Mouse (Mus musculus) left cerebral cortex, adult 11 months (tissue): Measurements from ENCODE around the gene Fam184a.
"Not testable (repeated sequence)": the region's sequence is repeated elsewhere in the genome, so short reads cannot be mapped to it uniquely, and the experiment has no call there.

Source experiments
- DNase-seq: peaks from one replicate; pipeline ENCODE4 v3.0.0; 2022; ENCODE audit warnings: low spot score

Fam184a gene

GRCm38 (mm10) chr10:53688952-53689584, 61.9 kb downstream of the Fam184a start:
- no peak for DNase-seq

- no peak for DNase-seq
Measured at GRCm38 (mm10) chr10:53688533-53688932, 62.4 kb downstream of the Fam184a start.

- DNase-seq: no peak
Measured at GRCm38 (mm10) chr10:53687888-53688287, 63.0 kb downstream of the Fam184a start.

- no peak for DNase-seq
Measured at GRCm38 (mm10) chr10:53685806-53686205, 65.1 kb downstream of the Fam184a start.

- no peak for DNase-seq
Measured at GRCm38 (mm10) chr10:53683226-53683625, 67.7 kb downstream of the Fam184a start.

- no peak for DNase-seq
Measured at GRCm38 (mm10) chr10:53679690-53680557, 71.0 kb downstream of the Fam184a start.

- no peak for DNase-seq
Measured at GRCm38 (mm10) chr10:53661788-53662187, 89.1 kb downstream of the Fam184a start.

GRCm38 (mm10) chr10:53654239-53654638, 96.7 kb downstream of the Fam184a start:
- not testable (repeated sequence) for DNase-seq

GRCm38 (mm10) chr10:53650683-53651082, 100.2 kb downstream of the Fam184a start:
- DNase-seq: no peak

GRCm38 (mm10) chr10:53641507-53641906, 109.4 kb downstream of the Fam184a start:
- peak; percentile 40 for DNase-seq

GRCm38 (mm10) chr10:53635246-53635971, 115.5 kb downstream of the Fam184a start:
- no peak for DNase-seq

- no peak for DNase-seq
Measured at GRCm38 (mm10) chr10:53634160-53634559, 116.8 kb downstream of the Fam184a start.

- peak; percentile 11 for DNase-seq
Measured at GRCm38 (mm10) chr10:53630339-53630738, 120.6 kb downstream of the Fam184a start, which contains the start of gene Mcm9. Gene Mcm9, minus strand, starts transcription at chr10:53630439.

GRCm38 (mm10) chr10:53629918-53630250, 121.0 kb downstream of the Fam184a start:
- DNase-seq: peak; percentile 93

GRCm38 (mm10) chr10:53629247-53629917, 121.5 kb downstream of the Fam184a start:
- DNase-seq: peak; percentile 84

- no peak for DNase-seq
Measured at GRCm38 (mm10) chr10:53615850-53616616, 134.9 kb downstream of the Fam184a start.

- DNase-seq: no peak
Measured at GRCm38 (mm10) chr10:53613955-53614354, 137.0 kb downstream of the Fam184a start.

- DNase-seq: no peak
Measured at GRCm38 (mm10) chr10:53612172-53612571, 138.8 kb downstream of the Fam184a start.

GRCm38 (mm10) chr10:53608274-53608673, 142.6 kb downstream of the Fam184a start:
- DNase-seq: no peak

GRCm38 (mm10) chr10:53605328-53605727, 145.6 kb downstream of the Fam184a start:
- no peak for DNase-seq

- no peak for DNase-seq
Measured at GRCm38 (mm10) chr10:53598821-53599220, 152.1 kb downstream of the Fam184a start.
